Mouse (Mus musculus): Measurements from ENCODE around the gene Lamc1. TPM values are rescaled to one million over a fixed set of nuclear protein-coding genes. Genes with fewer than 3 reads are reported as not detected.

The Lamc1 gene
- polyA plus RNA-seq, 1 experiment: 5.4 TPM

DNA sequence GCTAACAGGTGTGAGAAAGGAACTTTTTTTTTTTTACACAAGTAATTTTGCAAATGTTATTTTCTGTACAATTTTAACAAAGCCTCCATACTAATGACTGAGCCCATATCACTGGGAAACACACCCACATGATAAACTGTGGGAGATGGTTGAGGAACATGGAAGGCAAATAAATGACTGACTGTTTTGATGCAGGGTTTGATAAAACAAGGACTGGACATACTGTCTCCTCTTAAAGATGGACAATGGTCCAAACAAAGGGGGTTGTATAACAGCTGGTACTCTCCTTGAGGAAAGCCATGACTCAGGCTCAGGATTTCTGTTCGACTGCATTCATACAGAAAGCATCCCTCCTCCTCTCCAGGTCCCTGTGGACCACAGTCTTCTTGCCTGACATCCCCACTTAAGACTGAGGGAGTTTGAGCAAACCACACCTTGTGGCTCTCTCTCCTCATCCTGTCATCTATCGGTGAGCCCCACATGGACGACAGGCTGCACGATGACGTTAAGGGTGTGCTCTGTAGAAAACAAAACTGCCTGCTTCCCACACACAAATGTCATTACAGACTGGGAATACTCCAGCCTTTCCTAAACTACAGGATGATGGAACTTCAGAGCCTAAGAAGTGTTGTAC is 50.1 kb downstream of the Lamc1 start:
- no peak for TF ChIP-seq GATA1 (IDR thresholded peaks at IDR 0.05; ENCODE audit: low read length)

DNA sequence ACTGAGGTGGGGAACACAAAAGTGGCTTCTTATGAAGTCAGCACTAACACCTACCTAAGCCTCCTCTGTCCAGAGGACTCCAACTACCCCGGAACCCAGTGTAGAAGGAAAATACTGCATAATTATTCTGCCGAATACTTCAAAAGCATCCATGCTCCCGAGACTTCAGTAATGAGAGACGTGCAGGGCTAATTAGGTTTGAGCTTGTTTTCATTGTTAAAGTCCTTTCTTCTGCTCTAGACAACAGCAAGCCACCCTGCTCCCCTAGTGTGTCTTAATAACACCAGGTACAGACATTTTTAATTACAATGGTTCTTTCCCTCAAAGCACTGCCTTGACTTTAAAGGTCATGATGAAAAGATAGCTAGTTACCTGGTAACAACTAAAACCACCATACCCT is 51.1 kb downstream of the Lamc1 start:
- TF ChIP-seq GATA1 (IDR thresholded peaks at IDR 0.05; ENCODE audit: low read length): no peak

DNA sequence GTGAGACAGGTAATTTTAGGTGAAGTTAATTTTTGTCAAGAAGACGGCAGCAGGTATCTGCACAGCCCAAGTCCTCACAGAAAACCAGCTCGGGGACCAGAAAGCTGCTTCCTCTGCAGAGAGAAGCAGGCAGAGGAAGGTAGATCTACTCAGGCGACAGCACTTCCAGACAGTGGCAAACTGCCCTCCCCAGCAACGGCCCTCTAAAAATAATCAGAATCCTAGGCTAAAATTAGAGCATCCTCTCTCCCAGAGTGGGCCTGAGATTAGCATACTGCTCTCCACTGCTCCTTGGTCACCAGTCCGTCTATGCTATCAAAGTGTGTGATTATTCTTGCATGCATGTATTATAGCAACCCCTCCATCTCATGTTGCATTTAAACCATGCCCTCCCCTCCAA is 52.2 kb downstream of the Lamc1 start:
- TF ChIP-seq GATA1 (IDR thresholded peaks at IDR 0.05; ENCODE audit: low read length): no peak

DNA sequence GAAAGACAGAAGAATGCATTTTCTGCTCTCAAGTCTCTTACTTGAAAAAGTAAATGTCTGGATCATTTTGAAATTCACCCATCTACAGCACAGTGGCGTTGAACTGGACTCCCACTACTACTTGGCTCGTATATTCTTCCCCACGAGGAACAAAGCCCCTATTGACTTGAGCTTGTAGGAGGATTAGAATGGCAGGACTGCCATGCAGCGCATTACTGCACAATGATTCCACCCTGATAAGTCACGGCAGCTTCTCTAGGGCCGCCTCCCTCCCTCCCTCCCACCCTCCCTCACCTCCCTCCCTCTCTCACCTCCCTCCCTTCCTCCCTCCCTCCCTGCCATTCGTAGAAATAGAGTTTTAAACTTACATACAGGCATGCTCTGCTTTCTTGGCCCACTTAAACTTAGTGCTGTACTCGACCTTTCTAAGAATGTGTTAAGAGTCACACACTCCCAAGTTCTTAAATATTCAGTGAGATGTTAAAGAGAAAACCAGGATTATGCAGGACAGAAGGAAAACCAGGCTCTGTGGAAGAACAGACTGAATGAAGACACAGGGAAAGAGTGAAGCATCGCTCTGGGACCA is 54.5 kb downstream of the Lamc1 start:
- no peak for TF ChIP-seq GATA1 (IDR thresholded peaks at IDR 0.05; ENCODE audit: low read length)

DNA sequence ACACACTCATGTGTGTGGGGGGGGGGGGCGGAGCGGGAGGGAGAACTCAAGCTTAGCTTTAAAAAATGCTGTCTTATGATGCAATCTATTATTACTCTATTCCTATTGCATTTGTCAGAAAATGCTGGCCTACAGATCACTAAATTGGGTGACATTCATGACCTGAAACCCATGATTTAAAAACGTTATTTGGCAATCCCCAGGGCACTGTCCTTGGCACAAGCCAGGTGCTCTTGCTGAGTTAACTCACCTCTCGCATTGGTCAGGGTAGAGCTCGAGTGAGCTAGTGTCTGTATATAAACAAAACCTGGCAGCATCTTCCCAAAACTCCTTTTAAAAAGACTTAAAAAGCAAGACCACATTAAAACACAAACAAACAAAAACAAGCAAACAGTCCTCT is 57.1 kb downstream of the Lamc1 start:
- no peak for TF ChIP-seq GATA1 (IDR thresholded peaks at IDR 0.05; ENCODE audit: low read length)

DNA sequence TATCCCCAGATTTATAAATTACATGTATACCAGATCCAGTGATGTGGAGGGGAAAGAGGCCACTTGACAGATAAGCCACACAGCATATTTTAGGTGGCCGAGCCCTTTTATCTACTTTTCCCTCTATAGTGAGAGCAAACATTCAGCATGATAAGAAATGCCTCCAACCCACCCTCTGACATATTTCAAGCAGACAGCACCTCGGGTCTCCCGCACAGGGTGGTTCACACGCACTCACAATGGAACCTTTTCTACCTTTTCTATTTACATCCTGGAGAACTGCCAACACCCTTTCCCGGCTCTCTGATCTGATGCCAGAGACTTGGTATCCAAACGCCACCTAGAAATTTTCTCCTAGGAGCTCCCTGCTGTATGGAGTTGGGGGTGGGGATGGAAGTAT is 58.0 kb downstream of the Lamc1 start:
- no peak for TF ChIP-seq GATA1 (IDR thresholded peaks at IDR 0.05; ENCODE audit: low read length)

DNA sequence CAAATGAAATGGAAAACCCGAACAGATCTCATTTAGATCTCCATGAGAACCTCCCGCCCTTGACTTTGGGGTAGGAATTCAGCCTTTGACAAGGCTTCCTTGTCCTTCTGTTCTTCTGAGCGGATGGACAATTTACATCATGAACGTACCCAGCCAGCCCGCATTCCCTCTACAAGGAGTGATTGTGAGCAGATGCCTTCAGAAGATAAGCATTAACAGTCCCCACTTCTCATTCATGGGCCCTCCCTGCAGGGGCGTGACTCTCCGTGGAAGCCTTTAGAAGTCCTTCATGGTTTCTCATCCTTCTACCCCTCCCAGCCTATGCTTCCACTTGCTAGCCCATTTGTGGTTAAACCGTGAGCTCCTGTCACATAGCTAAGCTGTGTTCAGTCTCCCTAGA is 58.9 kb downstream of the Lamc1 start:
- peak; percentile 56 for TF ChIP-seq GATA1 (IDR thresholded peaks at IDR 0.05; ENCODE audit: low read length)

DNA sequence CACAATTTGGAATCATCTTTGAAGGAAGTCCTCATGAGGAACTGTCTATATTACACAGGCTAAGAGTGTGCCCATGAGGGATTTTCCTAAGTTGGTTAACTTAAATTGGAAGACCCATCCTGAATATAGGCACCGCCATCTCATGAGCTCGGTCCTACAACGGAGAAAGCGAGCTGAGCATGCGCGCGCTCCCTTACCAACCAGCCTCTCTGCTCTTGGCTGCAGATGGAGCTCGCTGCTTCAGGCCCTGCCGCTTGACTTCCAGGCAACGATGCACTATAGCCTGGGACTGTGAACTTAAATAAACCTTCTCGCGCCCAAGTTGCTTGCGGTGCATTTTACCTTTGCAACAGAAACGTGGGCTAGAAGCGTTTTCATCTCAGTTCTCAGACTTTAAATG is 61.8 kb downstream of the Lamc1 start:
- no peak for TF ChIP-seq GATA1 (IDR thresholded peaks at IDR 0.05; ENCODE audit: low read length)

DNA sequence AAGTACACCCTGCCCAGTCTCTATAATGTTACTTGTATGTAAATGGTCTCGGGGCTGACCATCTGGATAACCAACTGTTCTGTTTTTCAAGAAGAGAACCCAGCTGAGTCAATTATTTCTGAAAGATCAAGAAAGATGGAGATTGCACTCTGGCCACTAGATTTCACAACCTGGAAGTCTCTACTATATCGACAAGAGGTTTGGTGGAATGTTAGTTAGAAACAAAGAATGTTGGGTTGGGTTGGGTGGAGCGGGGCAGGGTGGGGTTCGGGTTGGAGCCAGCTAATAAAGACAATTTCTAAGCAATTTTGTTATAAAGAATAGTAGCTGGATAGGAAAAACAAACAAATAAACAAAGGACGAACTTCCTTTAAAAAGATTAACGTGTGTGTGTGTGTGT is 62.9 kb downstream of the Lamc1 start:
- TF ChIP-seq GATA1 (IDR thresholded peaks at IDR 0.05; ENCODE audit: low read length): no peak

DNA sequence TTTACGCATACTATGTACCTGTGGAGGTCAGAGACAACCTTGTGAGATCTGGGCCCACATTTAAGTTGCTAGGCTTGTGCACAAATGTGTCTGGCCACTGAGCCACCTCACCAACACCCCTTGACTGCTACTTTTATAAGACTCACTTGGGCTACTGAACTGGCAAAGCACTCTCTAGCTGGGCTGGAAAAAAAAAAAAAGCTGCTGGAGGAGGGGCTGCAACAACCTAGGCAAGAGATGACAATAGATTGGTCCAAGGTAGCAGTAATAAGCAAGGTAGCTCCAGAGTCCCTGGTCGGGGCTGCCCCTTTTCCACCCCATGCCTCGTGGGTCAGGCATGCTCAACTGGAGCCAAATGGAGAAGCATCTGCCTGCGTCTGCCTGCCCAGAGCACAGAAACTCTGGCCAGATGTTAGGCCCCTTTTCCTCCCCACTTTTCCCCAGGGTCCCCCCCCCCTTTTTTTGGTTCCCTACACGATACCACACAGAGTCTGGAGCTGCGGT is 63.7 kb downstream of the Lamc1 start:
- TF ChIP-seq GATA1 (IDR thresholded peaks at IDR 0.05; ENCODE audit: low read length): no peak

DNA sequence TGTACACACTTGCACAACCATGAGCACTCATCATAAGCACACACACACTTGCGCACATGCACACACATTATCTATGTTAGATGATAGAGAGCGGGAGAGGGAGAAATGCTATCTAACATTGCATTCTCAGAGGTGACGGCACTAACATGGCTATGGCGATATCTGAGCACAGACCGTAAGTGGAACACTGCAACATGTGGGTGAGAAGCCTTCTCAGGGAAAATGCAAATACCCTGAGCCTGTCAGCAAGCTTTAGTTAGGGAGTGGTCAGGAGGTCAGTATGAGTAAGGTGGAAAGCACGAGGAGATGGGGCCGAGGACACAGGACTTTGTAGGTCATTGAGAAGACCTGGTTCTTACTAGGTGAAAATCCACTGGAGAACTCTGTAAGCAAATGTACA is 64.3 kb downstream of the Lamc1 start:
- TF ChIP-seq GATA1 (IDR thresholded peaks at IDR 0.05; ENCODE audit: low read length): no peak

DNA sequence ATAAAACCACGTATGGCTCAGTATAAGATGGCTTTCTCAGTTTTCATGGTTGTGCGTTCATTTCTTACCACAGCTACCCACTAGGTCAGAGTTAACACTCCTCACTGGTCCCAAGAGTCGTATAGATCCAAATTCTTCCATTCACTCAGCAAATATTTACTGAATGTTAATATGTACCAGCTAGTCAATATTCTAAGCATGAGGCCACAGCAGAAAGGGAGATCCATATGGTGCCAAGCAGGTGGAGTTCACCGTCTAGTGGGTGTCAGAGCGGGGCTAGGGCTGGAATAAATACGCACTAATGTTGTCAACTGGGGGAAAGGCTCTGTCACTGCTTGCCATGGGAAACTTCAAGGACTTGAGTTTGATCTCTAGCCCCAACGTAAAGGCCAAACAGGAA is 64.9 kb downstream of the Lamc1 start:
- no peak for TF ChIP-seq GATA1 (IDR thresholded peaks at IDR 0.05; ENCODE audit: low read length)

DNA sequence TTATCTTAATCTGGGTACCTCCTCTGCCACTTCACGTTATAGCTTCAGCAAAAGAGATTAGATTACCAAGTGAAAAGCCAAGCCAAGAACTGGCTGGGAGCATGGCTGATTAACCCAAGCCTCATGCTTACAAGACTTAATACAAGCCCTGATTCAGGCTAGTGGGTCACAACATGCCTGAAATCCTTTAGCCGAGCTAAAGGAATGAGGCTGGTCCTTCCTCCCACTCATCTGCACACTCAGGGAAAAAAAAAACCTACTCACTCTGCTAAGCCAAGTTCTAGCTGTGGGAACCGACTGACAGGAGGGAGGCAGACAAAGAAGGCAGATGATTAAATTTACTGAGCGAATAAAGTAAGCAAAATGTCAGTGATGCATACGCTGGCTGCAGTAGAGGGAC is 65.7 kb downstream of the Lamc1 start:
- no peak for TF ChIP-seq GATA1 (IDR thresholded peaks at IDR 0.05; ENCODE audit: low read length)

DNA sequence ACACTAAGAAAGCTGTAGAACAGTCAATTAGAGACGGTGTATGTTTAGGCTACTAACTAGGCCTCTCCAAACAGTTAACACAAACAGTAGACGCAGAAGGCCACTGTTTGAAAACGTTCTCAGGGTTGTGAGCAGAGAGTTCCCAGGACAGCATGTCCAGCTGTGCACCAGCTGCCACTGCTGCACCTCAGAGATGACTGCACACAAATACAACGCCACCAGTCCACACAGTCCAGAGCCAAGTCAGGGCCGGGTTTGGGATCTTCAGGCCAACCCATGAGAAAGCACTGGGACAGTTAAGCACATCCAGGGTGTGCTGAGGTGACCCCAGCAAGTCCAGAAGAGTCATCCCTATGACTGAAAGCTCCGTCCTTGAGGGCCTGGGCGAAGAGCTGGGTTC is 67.0 kb downstream of the Lamc1 start:
- TF ChIP-seq GATA1 (IDR thresholded peaks at IDR 0.05; ENCODE audit: low read length): no peak

DNA sequence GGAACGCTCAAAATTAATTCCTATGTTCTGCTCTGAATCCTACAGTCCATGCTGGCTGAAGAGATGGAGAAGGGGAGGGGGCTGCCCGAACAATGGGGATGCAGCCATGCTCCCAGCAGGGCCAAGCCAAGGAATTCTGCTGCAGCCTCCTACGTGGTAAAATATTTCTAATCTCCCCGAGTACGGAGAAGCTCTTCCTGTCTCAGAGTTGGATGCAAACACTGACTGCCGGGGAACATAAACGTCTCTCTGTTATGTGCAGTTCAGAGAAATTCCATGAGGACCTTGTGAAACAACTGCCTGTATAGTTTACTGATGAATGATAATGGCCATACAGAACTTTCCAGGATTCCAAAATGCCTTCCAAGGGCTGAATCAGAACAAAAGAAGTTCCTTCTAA is 67.5 kb downstream of the Lamc1 start:
- no peak for TF ChIP-seq GATA1 (IDR thresholded peaks at IDR 0.05; ENCODE audit: low read length)

DNA sequence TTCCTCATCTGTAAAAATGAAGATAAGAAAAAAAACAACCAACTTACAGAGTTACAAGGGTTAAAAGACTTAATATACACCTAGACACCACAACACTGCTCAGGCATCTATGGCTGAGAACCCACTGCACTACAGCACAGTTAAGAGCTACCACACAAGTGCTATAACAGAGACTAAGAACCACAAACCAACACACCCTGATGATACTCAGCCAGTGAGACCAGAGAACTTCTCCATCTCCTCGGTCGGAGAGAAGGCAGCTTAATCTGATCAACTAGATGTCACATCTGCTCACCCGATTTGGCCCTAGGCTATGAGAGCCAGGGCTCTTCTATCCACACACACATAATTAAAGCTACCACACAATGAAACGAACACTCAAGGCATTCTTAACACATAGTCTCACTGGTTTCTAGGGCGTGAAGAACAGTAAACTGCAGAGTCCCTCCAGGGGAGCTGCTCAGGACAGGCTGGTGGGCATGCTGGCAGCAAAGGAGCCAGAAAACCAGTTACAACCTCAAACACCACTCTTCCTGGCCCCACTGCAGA is 72.8 kb downstream of the Lamc1 start:
- TF ChIP-seq GATA1 (IDR thresholded peaks at IDR 0.05; ENCODE audit: low read length): no peak

DNA sequence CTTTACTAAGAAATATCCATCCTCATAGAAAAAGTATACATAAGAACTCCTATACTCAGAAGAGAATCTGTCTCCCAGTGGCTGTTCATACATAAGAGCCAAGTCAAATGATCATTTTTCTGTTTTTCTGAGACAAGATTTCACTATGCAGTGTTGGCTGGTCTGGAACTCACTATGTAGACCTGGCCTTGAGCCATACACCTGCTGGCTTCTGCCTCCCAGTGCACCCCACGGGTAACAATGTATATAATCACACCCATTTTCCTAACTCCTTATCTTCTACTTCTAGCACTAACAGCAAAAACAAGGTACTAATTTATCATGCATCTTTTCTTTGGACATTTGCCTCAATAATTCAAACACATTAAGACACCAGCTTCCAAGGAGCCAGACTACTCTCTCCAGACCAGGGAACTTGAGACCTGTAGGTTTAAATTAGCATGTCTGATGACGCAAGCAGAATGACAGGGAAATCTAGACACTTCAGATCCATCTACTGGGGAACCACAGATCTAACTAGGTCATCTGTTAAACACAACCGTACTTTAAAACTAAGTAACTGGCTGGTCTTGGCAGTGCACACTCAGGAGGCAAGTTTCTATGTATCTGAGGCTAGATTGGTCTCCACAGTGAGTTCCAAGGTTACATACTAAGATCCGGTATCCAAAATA is 79.9 kb downstream of the Lamc1 start:
- no peak for TF ChIP-seq GATA1 (IDR thresholded peaks at IDR 0.05; ENCODE audit: low read length)
